Mouse (Mus musculus): Measurements from ENCODE around the gene Rai14. TPM values are rescaled to one million over a fixed set of nuclear protein-coding genes. Genes with fewer than 3 reads are reported as not detected.

Rai14 gene
- polyA plus RNA-seq, 1 experiment from 2014 or later = 59.5 TPM

GRCm38 (mm10) chr15:10525896-10526295, 188.5 kb downstream of the Rai14 start:
- H3K27me3 ChIP-seq = no peaks in the 10 kb centered on the region
- H3K4me3 ChIP-seq (replicated peaks) = no peak overlapping the region
- no peak overlapping the region for H3K9ac ChIP-seq
- H3K9me3 ChIP-seq (replicated peaks) = no peaks in the 10 kb centered on the region
- no peak for ATAC-seq (ENCODE audit: insufficient number of reproducible peaks, low FRiP score, low TSS enrichment, low read depth)
- WGBS = 72% methylated on average over 1 of the region's 1 CpGs
- H3K4me1 ChIP-seq = no peaks in the 10 kb centered on the region
- H3K27ac ChIP-seq (replicated peaks) = no peak overlapping the region
- H3K36me3 ChIP-seq = no peaks in the 10 kb centered on the region
- H3K4me2 ChIP-seq (replicated peaks) = no peak overlapping the region

Other genes starting within 250 kb of the Rai14 start
- gene Dnajc21, start 244.1 kb downstream of the Rai14 start, polyA plus RNA-seq (2015; fragmentation: Nextera tagmentation; extraction: Ambion mirVana) = 12.4 and 14.4 TPM in 2 replicates
- gene Brix1, start 228.7 kb downstream of the Rai14 start, polyA plus RNA-seq (2015; fragmentation: Nextera tagmentation; extraction: Ambion mirVana) = 86.0 and 86.5 TPM in 2 replicates
- gene Rad1, start 228.6 kb downstream of the Rai14 start, polyA plus RNA-seq (2015; fragmentation: Nextera tagmentation; extraction: Ambion mirVana) = 28.0 and 32.9 TPM in 2 replicates
- not detected in 2 replicates for gene Ttc23l, start 156.0 kb downstream of the Rai14 start, polyA plus RNA-seq (2015; fragmentation: Nextera tagmentation; extraction: Ambion mirVana)
- gene C1qtnf3, start 237.7 kb upstream of the Rai14 start, polyA plus RNA-seq (2015; fragmentation: Nextera tagmentation; extraction: Ambion mirVana) = 30.9 and 44.5 TPM in 2 replicates